Mouse (Mus musculus) layer of hippocampus, postnatal 10 days (tissue): Measurements from ENCODE around the gene Klhl30. TPM values are rescaled to one million over a fixed set of nuclear protein-coding genes. Genes with fewer than 3 reads are reported as not detected.

Source experiments
- DNase-seq, 2 experiments: peaks; one replicate each; pipeline ENCODE4 v3.0.0; 2021; ENCODE audit warnings: low spot score in 2 of 2
- long read RNA-seq: library from polyadenylated mRNA; stranded (forward); transcript quantifications from one replicate; pipeline ENCODE4 v2.0.0, GENCODE M21; 2023
- total RNA-seq, 2 experiments: library from RNA; stranded (reverse); gene quantifications; 2 replicates each; pipeline ENCODE4 v1.2.3; 2021

Gene Klhl30
- not detected for total RNA-seq
- long read RNA-seq: 0 reads

- no peak for DNase-seq
Observed at GRCm38 (mm10) chr1:91350841-91351240, at the start of gene Klhl30. Klhl30 (plus strand) TSS chr1:91351016.

- DNase-seq: no peak
Observed at GRCm38 (mm10) chr1:91301206-91301920, 49.5 kb upstream of the Klhl30 start.

- DNase-seq: no peak
Observed at GRCm38 (mm10) chr1:91302021-91302420, 48.8 kb upstream of the Klhl30 start.

- no peak for DNase-seq
Observed at GRCm38 (mm10) chr1:91304621-91305020, 46.2 kb upstream of the Klhl30 start.

GRCm38 (mm10) chr1:91309366-91310085 lies 41.3 kb upstream of the Klhl30 start:
- no peak for DNase-seq

- no peak for DNase-seq
Observed at GRCm38 (mm10) chr1:91312273-91312672, 38.5 kb upstream of the Klhl30 start.

- DNase-seq: no peak
Observed at GRCm38 (mm10) chr1:91313251-91313650, 37.6 kb upstream of the Klhl30 start.

GRCm38 (mm10) chr1:91317656-91318055 lies 33.2 kb upstream of the Klhl30 start:
- no peak for DNase-seq

GRCm38 (mm10) chr1:91321760-91322438 lies 28.9 kb upstream of the Klhl30 start, which contains the start of gene Espnl:
Espnl (plus strand) TSS chr1:91322075.
- peak in 1 of 2 experiments; percentile 42 for DNase-seq

- no peak for DNase-seq
Observed at GRCm38 (mm10) chr1:91324646-91325045, 26.2 kb upstream of the Klhl30 start.

- no peak for DNase-seq
Observed at GRCm38 (mm10) chr1:91325488-91326042, 25.3 kb upstream of the Klhl30 start.

- no peak for DNase-seq
Observed at GRCm38 (mm10) chr1:91332102-91332501, 18.7 kb upstream of the Klhl30 start.

- DNase-seq: no peak
Observed at GRCm38 (mm10) chr1:91333582-91333981, 17.2 kb upstream of the Klhl30 start.

GRCm38 (mm10) chr1:91337355-91337754 lies 13.5 kb upstream of the Klhl30 start:
- no peak for DNase-seq

- DNase-seq: peak in 1 of 2 experiments; percentile 41
Observed at GRCm38 (mm10) chr1:91344001-91344400, 6.8 kb upstream of the Klhl30 start.

GRCm38 (mm10) chr1:91344921-91345685 lies 5.7 kb upstream of the Klhl30 start:
- no peak for DNase-seq

GRCm38 (mm10) chr1:91346892-91347291 lies 3.9 kb upstream of the Klhl30 start:
- DNase-seq: peak; percentile 59 to 70

- no peak for DNase-seq
Observed at GRCm38 (mm10) chr1:91351249-91351648, 433 bp downstream of the Klhl30 start.

- no peak for DNase-seq
Observed at GRCm38 (mm10) chr1:91352277-91352676, 1.5 kb downstream of the Klhl30 start.

GRCm38 (mm10) chr1:91356105-91356504 lies 5.3 kb downstream of the Klhl30 start:
- no peak for DNase-seq

- no peak for DNase-seq
Observed at GRCm38 (mm10) chr1:91362113-91362512, 11.3 kb downstream of the Klhl30 start.
